Mouse (Mus musculus) telencephalon, adult 2 months (tissue): ENCODE results near the gene Pde4dip.

Experiments used
- DNase-seq: peaks from one replicate; pipeline ENCODE4 v3.0.0-alpha.2; 2011; ENCODE audit warnings: low read depth, low spot score

Pde4dip gene

GRCm38 (mm10) chr3:97649022-97649421 is 239.5 kb downstream of the Pde4dip start:
- no peak for DNase-seq

GRCm38 (mm10) chr3:97648518-97648917 is 240.0 kb downstream of the Pde4dip start:
- no peak for DNase-seq

GRCm38 (mm10) chr3:97642001-97642400 is 246.5 kb downstream of the Pde4dip start:
- DNase-seq = no peak

- DNase-seq = no peak
Observed at GRCm38 (mm10) chr3:97641396-97641795, 247.1 kb downstream of the Pde4dip start.
